Mouse (Mus musculus) brain, embryonic 14.5 days (tissue): ENCODE data around the gene Kars. TPM values are rescaled to one million over a fixed set of nuclear protein-coding genes. Genes with fewer than 3 reads are reported as not detected.

Experiments used
- DNase-seq: peaks from one replicate; pipeline ENCODE4 v3.0.0-alpha.2; 2011; ENCODE audit warnings: low read depth
- CTCF ChIP-seq: fragments of 200-500 bp; IDR thresholded peaks from 2 replicates; pipeline ENCODE4 v1.5.1; 2012; ENCODE audit warnings: inconsistent platforms, mild to moderate bottlenecking, moderate library complexity, borderline replicate concordance; ENCODE audit not compliant: insufficient read depth, insufficient read length; ENCODE audit errors: extremely low read depth
- POLR2A ChIP-seq: fragments of 200-500 bp; IDR thresholded peaks from 2 replicates; pipeline ENCODE4 v1.6.1; 2012; ENCODE audit warnings: mild to moderate bottlenecking, inconsistent platforms, borderline replicate concordance; ENCODE audit not compliant: poor library complexity, insufficient read depth, insufficient read length, severe bottlenecking; ENCODE audit errors: extremely low read depth
- polyA plus RNA-seq: library from polyadenylated mRNA; depleted of rRNA; stranded (reverse); fragments of >200 nt; gene quantifications from 2 replicates; pipeline ENCODE4 v1.2.3, GENCODE M21; 2012; rRNA removed

Gene Kars
- polyA plus RNA-seq = 93.8 and 116 TPM in 2 replicates

DNA sequence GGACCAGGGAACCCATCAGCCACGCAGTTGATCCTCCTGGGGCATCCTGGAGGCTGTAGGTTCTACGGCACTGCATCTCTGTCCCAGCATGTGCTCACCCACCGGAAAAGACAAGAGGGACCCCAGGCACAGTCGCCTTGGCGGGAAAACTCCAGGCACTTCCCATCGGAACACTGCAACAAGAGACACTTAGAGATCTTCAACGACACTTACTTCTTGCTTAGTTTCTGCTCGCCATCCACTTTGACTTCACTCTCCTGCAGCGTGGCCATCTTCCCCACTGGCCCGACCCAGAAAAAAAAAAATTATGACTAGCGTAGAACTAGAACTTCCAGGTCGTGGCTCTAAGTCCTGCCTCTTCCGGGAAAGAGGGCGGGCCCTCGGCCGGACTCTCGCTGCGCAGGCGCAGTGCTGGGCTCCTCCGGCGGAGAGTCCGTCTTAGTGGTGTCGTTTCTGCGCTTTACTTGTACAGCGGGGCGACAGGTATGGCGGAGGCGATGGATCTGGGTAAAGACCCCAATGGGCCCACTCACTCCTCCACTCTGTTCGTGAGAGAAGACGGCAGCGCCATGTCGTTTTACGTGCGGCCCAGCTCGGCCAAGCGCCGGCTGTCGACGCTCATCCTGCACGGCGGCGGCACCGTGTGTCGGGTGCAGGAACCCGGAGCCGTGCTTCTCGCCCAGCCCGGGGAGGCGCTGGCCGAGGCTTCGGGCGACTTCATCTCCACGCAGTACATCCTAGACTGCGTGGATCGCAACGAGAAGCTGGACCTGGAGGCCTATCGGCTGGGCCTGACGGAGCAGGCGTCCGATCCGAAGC is at the start of gene Kars, which contains the start of gene Terf2ip:
Gene Kars, minus strand, starts transcription at position 327 of the 819 bp plus-strand sequence.
Gene Terf2ip, plus strand, starts transcription at position 402 of the 819 bp plus-strand sequence.
- peak; percentile 98 for DNase-seq
- TF ChIP-seq CTCF = no peak
- peak; percentile 84; the same call in 1 of the 2 replicates for TF ChIP-seq POLR2A

GRCm38 (mm10) chr8:112054456-112054855 is 43.3 kb upstream of the Kars start:
- no peak for TF ChIP-seq POLR2A
- no peak for TF ChIP-seq CTCF
- DNase-seq = no peak

- no peak for TF ChIP-seq POLR2A
- no peak for TF ChIP-seq CTCF
- DNase-seq = no peak
These were observed 40.4 kb upstream of the Kars start for GRCm38 (mm10) chr8:112051537-112051936.

DNA sequence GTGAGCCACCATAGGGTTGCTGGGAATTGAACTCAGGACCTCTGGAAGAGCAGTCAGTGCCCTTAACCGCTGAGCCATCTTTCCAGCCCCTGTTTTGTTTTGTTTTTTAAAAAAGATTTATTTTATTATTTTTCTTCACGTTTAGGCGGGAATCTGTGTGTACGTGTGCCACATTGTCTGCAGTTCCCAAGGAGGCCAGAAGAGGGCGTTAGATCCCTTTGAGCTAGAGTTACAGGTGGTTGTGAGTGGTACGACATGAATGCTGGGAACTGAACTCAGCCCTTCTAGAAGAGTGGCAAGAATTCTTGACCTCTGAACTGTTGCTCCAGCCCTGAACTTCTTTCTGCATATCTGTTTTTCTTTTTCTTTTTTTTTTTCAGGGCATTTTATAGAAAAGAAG is 38.9 kb upstream of the Kars start:
- no peak for TF ChIP-seq POLR2A
- TF ChIP-seq CTCF = peak; percentile 39; the same call in 1 of the 2 replicates
- DNase-seq = no peak

DNA sequence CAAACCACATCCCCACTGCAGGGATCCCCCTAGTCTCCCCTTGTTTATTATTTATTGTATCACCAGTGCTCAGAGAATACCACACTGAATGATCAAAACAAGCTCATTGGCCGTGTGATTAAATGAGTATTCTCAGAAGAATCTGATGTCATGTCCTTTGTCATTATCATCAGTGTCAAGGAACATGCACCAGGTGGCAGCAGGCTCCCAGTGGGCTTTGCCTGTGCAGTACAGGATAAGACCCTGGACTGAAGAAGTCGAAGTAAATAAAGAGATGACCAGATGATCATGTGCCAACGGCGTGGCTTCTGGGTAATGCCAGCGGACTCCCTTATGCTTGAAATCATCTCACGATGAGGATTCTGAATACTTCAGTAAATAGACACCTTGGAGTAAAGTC is 37.2 kb upstream of the Kars start:
- peak; percentile 32; the same call in 1 of the 2 replicates for TF ChIP-seq CTCF
- TF ChIP-seq POLR2A = no peak
- peak; percentile 43 for DNase-seq

GRCm38 (mm10) chr8:112045896-112046295 is 34.8 kb upstream of the Kars start:
- no peak for TF ChIP-seq POLR2A
- TF ChIP-seq CTCF = peak; percentile 89; the same call in 1 of the 2 replicates
- peak; percentile 94 for DNase-seq

DNA sequence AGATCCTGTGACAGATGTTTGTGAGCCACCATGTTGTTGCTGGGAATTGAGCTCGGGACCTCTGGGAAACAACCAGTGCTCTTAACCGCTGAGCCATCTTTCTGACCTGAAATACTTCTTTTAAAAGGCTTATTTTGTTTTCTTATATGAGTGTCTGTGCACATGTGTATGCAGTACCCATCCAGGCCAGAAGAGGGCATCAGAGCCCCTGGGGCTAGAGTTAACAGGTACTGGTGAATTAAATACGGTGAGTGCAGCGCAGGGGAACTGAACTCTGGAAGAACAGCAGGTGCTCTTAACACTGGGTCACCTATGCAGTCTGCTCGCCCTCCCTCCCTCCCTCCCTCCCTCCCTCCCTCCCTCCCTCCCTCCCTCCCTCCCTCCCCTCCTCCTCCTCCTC is 34.1 kb upstream of the Kars start:
- no peak for DNase-seq
- peak; percentile 42; the same call in 1 of the 2 replicates for TF ChIP-seq CTCF
- TF ChIP-seq POLR2A = no peak

DNA sequence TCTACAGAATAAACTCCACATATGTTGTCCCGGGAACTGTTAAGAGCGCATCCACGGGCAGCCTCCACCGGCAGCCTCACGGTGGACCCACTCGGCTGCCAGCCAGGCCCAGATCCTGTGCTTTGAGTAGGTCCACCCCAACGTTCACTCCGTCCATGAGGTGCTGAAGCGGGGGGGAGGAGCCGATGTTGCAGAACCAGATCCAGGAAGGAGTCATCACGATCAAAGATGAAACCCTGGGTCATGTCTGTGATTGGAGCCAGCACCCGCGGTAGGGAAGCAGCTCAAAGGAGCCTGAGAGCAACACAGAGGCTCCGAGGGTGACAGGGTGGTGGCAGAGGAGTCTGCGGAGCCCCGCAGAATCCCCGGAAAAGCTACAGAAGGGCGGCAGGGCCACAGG is 26.4 kb upstream of the Kars start:
- DNase-seq = no peak
- TF ChIP-seq POLR2A (no peak), CTCF (no peak)

- TF ChIP-seq CTCF (peak; percentile 70; the same call in 1 of the 2 replicates), POLR2A (no peak)
- DNase-seq = peak; percentile 72
These were observed 23.5 kb upstream of the Kars start for GRCm38 (mm10) chr8:112034603-112035002.

GRCm38 (mm10) chr8:112033071-112033470 is 21.9 kb upstream of the Kars start:
- DNase-seq = no peak
- TF ChIP-seq CTCF = no peak
- TF ChIP-seq POLR2A = no peak

DNA sequence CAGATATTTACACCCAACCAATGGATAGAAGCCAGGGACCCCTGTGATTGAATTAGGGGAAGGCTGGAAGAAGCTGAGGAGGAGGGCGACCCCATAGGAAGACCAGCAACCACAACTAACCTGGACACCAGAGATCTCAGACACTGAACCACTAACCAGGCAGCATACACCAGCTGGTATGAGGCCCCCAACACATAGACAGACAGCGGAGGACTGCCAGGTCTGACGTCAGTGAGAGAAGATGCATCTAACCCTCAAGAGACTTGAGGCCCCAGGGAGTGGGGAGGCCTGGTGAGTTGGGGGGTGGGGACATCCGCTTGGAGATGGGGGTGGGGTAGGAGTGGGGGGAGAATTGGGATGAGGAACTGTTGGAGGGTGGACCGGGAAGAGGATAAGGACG is 19.5 kb upstream of the Kars start:
- TF ChIP-seq POLR2A = no peak
- TF ChIP-seq CTCF = no peak
- DNase-seq = no peak
